Mouse (Mus musculus) spleen, adult 2 months (tissue): ENCODE measurements around the gene Spns3.
A peak's percentile ranks its signal among the peaks of the same experiment; 100 is the strongest.

Experiments used
- CTCF ChIP-seq: fragments of 200-500 bp; IDR thresholded peaks from 2 replicates; pipeline ENCODE4 v1.5.1; 2011; ENCODE audit warnings: mild to moderate bottlenecking, inconsistent platforms; ENCODE audit not compliant: insufficient read depth, insufficient read length, insufficient replicate concordance; ENCODE audit errors: extremely low read depth
- POLR2A ChIP-seq: fragments of 200-500 bp; IDR thresholded peaks from 2 replicates; pipeline ENCODE4 v1.6.1; 2011; ENCODE audit warnings: low read depth, low read length, inconsistent platforms

GRCm38 (mm10) chr11:72465978-72466693 lies 84.2 kb downstream of the Spns3 start:
- TF ChIP-seq POLR2A (peak; percentile 42), CTCF (no peak)
